Mouse (Mus musculus): ENCODE measurements around the gene 0610012G03Rik. TPM values are rescaled to one million over a fixed set of nuclear protein-coding genes. Genes with fewer than 3 reads are reported as not detected.

Gene 0610012G03Rik
- total RNA-seq, 1 experiment = 27.8 TPM

DNA sequence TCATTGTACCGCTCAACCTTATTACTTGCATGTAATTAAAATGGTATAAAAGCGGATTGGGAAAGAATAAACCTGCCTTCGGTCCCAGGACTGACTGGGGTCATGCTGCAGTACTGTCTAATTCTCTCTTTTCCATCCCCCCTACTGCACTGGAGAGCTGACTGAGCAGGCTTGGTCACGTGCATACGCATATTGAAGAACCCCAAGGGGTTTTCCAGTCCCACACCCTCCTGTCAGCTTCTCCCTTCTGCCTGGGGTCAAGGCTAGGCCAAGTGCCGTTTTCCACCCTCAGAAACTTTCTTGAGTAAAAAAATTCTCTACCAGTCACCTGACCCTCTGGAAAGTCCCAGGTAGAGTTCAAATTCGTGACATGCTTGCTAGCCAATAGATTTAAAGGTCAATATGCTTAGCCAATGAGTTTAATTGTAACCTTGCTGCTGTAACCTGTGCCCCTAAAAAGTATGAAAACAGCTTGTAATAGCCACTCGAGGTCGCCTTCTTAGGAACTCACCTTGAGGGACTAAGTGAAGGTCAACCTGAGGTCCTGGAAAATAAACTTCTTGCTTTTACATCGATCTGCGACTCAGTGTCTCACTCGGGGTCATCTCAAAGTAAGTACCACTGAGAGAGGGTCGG is 21.6 kb downstream of the 0610012G03Rik start:
- Histone ChIP-seq H3K27ac (ENCODE audit: insufficient read depth, low read depth, low read length, poor library complexity, severe bottlenecking) (no peak overlapping the region; the same call in 1 of the 2 replicates), H3K4me1 (ENCODE audit: control insufficient read depth in 2 of 2, insufficient read depth in 2 of 2, low read length in 2 of 2, poor library complexity in 1 of 2) (peaks cover 0 to 23% of the 10 kb centered on the region in 2 experiments; a peak in 3 of 4 replicates), H3K36me3 (ENCODE audit: control insufficient read depth, insufficient read depth, low read length, poor library complexity, severe bottlenecking) (no peaks in the 10 kb centered on the region), H3K9ac (ENCODE audit: insufficient read depth, low read depth, low read length, poor library complexity, severe bottlenecking) (peak overlapping the region; percentile 28; the same call in 1 of the 2 replicates), H3K4me3 (ENCODE audit: insufficient read depth in 1 of 2, low read depth in 1 of 2, low read length in 2 of 2, poor library complexity in 1 of 2, severe bottlenecking in 1 of 2) (no peak overlapping the region; a peak in 1 of 4 replicates), H3K9me3 (ENCODE audit: control insufficient read depth, insufficient read depth, low read depth, low read length) (no peaks in the 10 kb centered on the region)
- DNase-seq (ENCODE audit: low read depth, low spot score) = no peak
- in situ Hi-C loops (cut with MboI; ENCODE audit: low sequenced_read_pairs in 2 of 2, unreplicated experiment in 2 of 2) = no loop called here
- TF ChIP-seq ZNF384 (IDR thresholded peaks at IDR 0.05; ENCODE audit: low read depth, low read length) (no peak), ZC3H11A (IDR thresholded peaks at IDR 0.05; ENCODE audit: borderline replicate concordance, low read depth, low read length) (no peak), HCFC1 (IDR thresholded peaks at IDR 0.05; ENCODE audit: borderline replicate concordance, insufficient read depth, low read length) (no peak)

DNA sequence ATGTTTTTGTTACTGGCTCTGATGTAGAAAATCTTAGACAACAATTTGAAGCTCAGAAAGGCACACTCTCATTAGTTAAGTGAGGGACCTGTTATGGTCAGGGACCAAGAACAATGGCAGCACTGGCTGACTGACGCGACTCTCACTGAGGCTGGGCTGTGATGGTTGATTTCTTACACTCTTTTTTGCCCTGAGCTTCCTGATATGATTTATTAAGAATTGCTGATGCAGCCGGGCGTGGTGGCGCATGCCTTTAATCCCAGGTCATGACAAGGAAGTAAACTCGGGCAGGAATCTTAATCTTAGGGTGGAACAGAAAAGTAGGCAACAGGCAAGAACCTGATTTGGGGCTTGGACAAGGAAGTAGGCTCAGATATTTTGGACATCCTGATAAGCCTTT is 22.2 kb downstream of the 0610012G03Rik start:
- H3K9ac ChIP-seq (ENCODE audit: insufficient read depth, low read depth, low read length, poor library complexity, severe bottlenecking) = peak overlapping the region; percentile 28; the same call in 1 of the 2 replicates
- no peak overlapping the region for H3K4me3 ChIP-seq (ENCODE audit: insufficient read depth in 1 of 2, low read depth in 1 of 2, low read length in 2 of 2, poor library complexity in 1 of 2, severe bottlenecking in 1 of 2)
- H3K9me3 ChIP-seq (ENCODE audit: control insufficient read depth, insufficient read depth, low read depth, low read length) = no peaks in the 10 kb centered on the region
- H3K36me3 ChIP-seq (ENCODE audit: control insufficient read depth, insufficient read depth, low read length, poor library complexity, severe bottlenecking) = no peaks in the 10 kb centered on the region
- H3K4me1 ChIP-seq (ENCODE audit: control insufficient read depth in 2 of 2, insufficient read depth in 2 of 2, low read length in 2 of 2, poor library complexity in 1 of 2) = peaks cover 0 to 19% of the 10 kb centered on the region in 2 experiments; a peak in 3 of 4 replicates
- no peak for DNase-seq (ENCODE audit: low read depth, low spot score)
- TF ChIP-seq MAFK (IDR thresholded peaks at IDR 0.05; ENCODE audit: insufficient read depth, low read depth, low read length) (no peak), HCFC1 (IDR thresholded peaks at IDR 0.05; ENCODE audit: borderline replicate concordance, insufficient read depth, low read length) (no peak), ZNF384 (IDR thresholded peaks at IDR 0.05; ENCODE audit: low read depth, low read length) (no peak), CHD2 (IDR thresholded peaks at IDR 0.05; ENCODE audit: low read depth, low read length) (no peak), ZC3H11A (IDR thresholded peaks at IDR 0.05; ENCODE audit: borderline replicate concordance, low read depth, low read length) (no peak)
- in situ Hi-C loops (cut with MboI; ENCODE audit: low sequenced_read_pairs in 2 of 2, unreplicated experiment in 2 of 2) = no loop called here
- H3K27ac ChIP-seq (ENCODE audit: insufficient read depth, low read depth, low read length, poor library complexity, severe bottlenecking) = no peak overlapping the region; the same call in 1 of the 2 replicates

DNA sequence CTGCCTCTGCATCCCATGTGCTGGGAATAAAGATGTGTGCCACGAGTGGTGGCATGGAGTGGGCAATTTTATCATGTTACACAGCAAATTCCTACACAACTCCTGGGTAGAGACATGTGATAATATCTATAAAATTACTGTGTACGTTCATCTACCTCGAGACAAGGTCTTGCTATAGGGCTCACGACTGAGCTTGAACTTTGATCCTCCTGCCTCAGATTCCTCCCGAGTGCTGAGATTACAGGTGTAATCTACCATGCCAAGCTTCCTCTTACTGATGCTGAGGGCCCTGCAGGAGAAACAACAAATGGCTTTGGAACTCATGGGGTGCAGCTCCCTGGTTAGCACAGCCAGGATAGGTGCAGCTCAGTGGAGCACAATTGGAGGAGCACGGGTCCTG is 23.9 kb downstream of the 0610012G03Rik start:
- Histone ChIP-seq H3K27ac (ENCODE audit: insufficient read depth, low read depth, low read length, poor library complexity, severe bottlenecking) (no peak overlapping the region), H3K9ac (ENCODE audit: insufficient read depth, low read depth, low read length, poor library complexity, severe bottlenecking) (no peak overlapping the region), H3K9me3 (ENCODE audit: control insufficient read depth, insufficient read depth, low read depth, low read length) (no peaks in the 10 kb centered on the region), H3K4me3 (ENCODE audit: insufficient read depth in 1 of 2, low read depth in 1 of 2, low read length in 2 of 2, poor library complexity in 1 of 2, severe bottlenecking in 1 of 2) (no peak overlapping the region), H3K4me1 (ENCODE audit: control insufficient read depth in 2 of 2, insufficient read depth in 2 of 2, low read length in 2 of 2, poor library complexity in 1 of 2) (peaks cover 0 to 15% of the 10 kb centered on the region in 2 experiments; a peak in 3 of 4 replicates), H3K36me3 (ENCODE audit: control insufficient read depth, insufficient read depth, low read length, poor library complexity, severe bottlenecking) (no peaks in the 10 kb centered on the region)
- DNase-seq (ENCODE audit: low read depth, low spot score) = no peak
- TF ChIP-seq MAFK (IDR thresholded peaks at IDR 0.05; ENCODE audit: insufficient read depth, low read depth, low read length) (no peak), ZC3H11A (IDR thresholded peaks at IDR 0.05; ENCODE audit: borderline replicate concordance, low read depth, low read length) (no peak), CHD2 (IDR thresholded peaks at IDR 0.05; ENCODE audit: low read depth, low read length) (no peak), ZNF384 (IDR thresholded peaks at IDR 0.05; ENCODE audit: low read depth, low read length) (no peak)
- in situ Hi-C loops (cut with MboI; ENCODE audit: low sequenced_read_pairs in 2 of 2, unreplicated experiment in 2 of 2) = no loop called here

DNA sequence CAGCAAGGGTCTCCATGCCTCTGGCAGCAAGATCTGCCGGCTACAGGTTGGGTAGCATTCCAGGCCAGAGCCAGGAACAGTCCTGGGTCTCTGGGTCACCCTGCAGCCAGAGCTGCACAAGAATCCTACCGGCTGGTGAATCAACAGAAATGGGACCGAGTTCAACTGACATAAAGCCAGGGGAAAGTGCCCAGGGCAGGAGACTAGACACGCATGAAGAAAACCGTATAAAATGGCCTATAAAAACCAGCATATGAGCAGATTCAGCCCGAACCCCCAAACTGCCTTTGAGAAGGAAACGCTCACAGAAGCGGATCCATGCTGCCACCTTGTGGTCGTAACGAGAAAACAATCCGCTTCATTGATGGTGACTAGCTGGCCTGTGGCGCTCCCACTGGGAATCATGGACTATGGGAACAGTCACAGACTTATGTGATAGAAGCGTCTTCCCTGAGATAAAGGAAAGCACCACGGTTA is 30.0 kb downstream of the 0610012G03Rik start:
- in situ Hi-C loops (cut with MboI; ENCODE audit: low sequenced_read_pairs in 2 of 2, unreplicated experiment in 2 of 2) = no loop called here
- H3K4me3 ChIP-seq (ENCODE audit: insufficient read depth in 1 of 2, low read depth in 1 of 2, low read length in 2 of 2, poor library complexity in 1 of 2, severe bottlenecking in 1 of 2) = no peak overlapping the region
- no peaks in the 10 kb centered on the region for H3K4me1 ChIP-seq (ENCODE audit: control insufficient read depth in 2 of 2, insufficient read depth in 2 of 2, low read length in 2 of 2, poor library complexity in 1 of 2)
- no peak overlapping the region for H3K27ac ChIP-seq (ENCODE audit: insufficient read depth, low read depth, low read length, poor library complexity, severe bottlenecking)
- no peaks in the 10 kb centered on the region for H3K9me3 ChIP-seq (ENCODE audit: control insufficient read depth, insufficient read depth, low read depth, low read length)
- DNase-seq (ENCODE audit: low read depth, low spot score) = peak; percentile 72
- H3K9ac ChIP-seq (ENCODE audit: insufficient read depth, low read depth, low read length, poor library complexity, severe bottlenecking) = no peak overlapping the region
- H3K36me3 ChIP-seq (ENCODE audit: control insufficient read depth, insufficient read depth, low read length, poor library complexity, severe bottlenecking) = no peaks in the 10 kb centered on the region
- peak; percentile 63; the same call in 1 of the 2 replicates for TF ChIP-seq ZC3H11A (IDR thresholded peaks at IDR 0.05; ENCODE audit: borderline replicate concordance, low read depth, low read length)
- no peak for TF ChIP-seq MAFK (IDR thresholded peaks at IDR 0.05; ENCODE audit: insufficient read depth, low read depth, low read length)

DNA sequence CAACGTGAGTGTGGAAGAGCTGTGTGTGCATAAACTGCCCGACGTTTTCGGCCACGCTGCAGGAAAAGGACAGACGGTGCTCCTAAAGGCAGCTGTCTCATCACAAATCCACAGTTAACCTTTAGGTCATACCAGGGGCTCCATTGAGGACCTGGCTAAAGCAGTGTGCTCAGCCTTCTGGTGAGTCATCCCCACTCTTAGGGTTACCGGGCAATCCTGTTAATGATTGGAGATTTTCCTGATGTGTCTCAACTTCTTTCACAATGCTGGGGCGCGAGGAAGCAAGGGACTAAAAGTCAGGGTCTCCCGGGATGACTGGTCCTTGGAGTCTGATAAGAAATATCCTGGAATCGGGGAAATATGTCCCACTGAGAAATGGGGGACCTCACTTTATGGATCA is 30.5 kb downstream of the 0610012G03Rik start:
- no peak for TF ChIP-seq ZC3H11A (IDR thresholded peaks at IDR 0.05; ENCODE audit: borderline replicate concordance, low read depth, low read length)
- no peak for TF ChIP-seq CHD2 (IDR thresholded peaks at IDR 0.05; ENCODE audit: low read depth, low read length)
- TF ChIP-seq MAFK (IDR thresholded peaks at IDR 0.05; ENCODE audit: insufficient read depth, low read depth, low read length) = no peak
- no peak for TF ChIP-seq ZNF384 (IDR thresholded peaks at IDR 0.05; ENCODE audit: low read depth, low read length)
- no peak for TF ChIP-seq HCFC1 (IDR thresholded peaks at IDR 0.05; ENCODE audit: borderline replicate concordance, insufficient read depth, low read length)
- Histone ChIP-seq H3K36me3 (ENCODE audit: control insufficient read depth, insufficient read depth, low read length, poor library complexity, severe bottlenecking) (no peaks in the 10 kb centered on the region), H3K4me3 (ENCODE audit: insufficient read depth in 1 of 2, low read depth in 1 of 2, low read length in 2 of 2, poor library complexity in 1 of 2, severe bottlenecking in 1 of 2) (no peak overlapping the region), H3K27ac (ENCODE audit: insufficient read depth, low read depth, low read length, poor library complexity, severe bottlenecking) (no peak overlapping the region), H3K9me3 (ENCODE audit: control insufficient read depth, insufficient read depth, low read depth, low read length) (no peaks in the 10 kb centered on the region), H3K4me1 (ENCODE audit: control insufficient read depth in 2 of 2, insufficient read depth in 2 of 2, low read length in 2 of 2, poor library complexity in 1 of 2) (no peaks in the 10 kb centered on the region), H3K9ac (ENCODE audit: insufficient read depth, low read depth, low read length, poor library complexity, severe bottlenecking) (no peak overlapping the region)
- in situ Hi-C loops (cut with MboI; ENCODE audit: low sequenced_read_pairs in 2 of 2, unreplicated experiment in 2 of 2) = no loop called here
- no peak for DNase-seq (ENCODE audit: low read depth, low spot score)

Measured in ES-E14 (cell line).